18 mouse cellular contexts compared by ENCODE assay signal in the genomic region with DNA sequence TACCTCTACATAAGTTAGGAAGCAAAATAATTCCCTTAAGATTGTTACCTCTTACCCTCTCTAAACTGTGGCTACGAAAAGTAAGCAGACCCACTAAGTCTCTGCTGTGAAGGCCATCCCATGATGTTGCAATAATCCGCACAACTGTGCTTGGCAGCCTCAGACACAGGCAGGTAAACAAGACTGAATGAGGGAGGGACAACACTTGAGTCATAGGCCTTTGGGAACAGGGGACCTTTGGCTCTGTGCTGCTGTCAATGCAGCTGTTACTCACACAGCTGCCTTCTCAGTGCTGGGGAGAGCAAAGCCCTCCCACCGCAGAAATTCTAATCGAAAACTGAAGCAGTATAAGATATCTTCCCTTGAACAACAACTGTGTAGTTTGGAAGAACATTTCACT. TPM values are rescaled to one million over a fixed set of nuclear protein-coding genes. Genes with fewer than 3 reads are reported as not detected.
DNase-seq lines count a peak whose midpoint lies in the region; ATAC-seq and TF ChIP-seq lines count a peak whose summit lies in the region.
"Had no signal": no experiment of that assay in that cellular context is flagged by ENCODE, and none has a peak within 500 bp of the region (broad histone marks: within the 10 kb centered on the region; RNA-seq: fewer than 3 reads in every experiment).

No protein-coding gene starts in this region.

- H3K4me1 ChIP-seq in limb, embryonic 12.5 days (replicated peaks): peaks cover 13% of the 10 kb centered on the region; the same call in 1 of the 2 replicates
- H3K4me1 ChIP-seq in limb, embryonic 10.5 days: peaks cover 16% of the 10 kb centered on the region; the same call in 1 of the 2 replicates
- H3K4me1 ChIP-seq in intestine, embryonic 16.5 days (ENCODE audit: control insufficient read depth, insufficient read depth, low read length): peaks cover 17% of the 10 kb centered on the region
- H3K4me1 ChIP-seq: midbrain, embryonic 15.5 days had no signal

- peaks cover 14% of the 10 kb centered on the region for H3K9me3 ChIP-seq in limb, embryonic 12.5 days
- H3K9me3 ChIP-seq in limb, embryonic 10.5 days (replicated peaks): no peaks in the 10 kb centered on the region
- H3K9me3 ChIP-seq in intestine, embryonic 16.5 days (ENCODE audit: control insufficient read depth, low read length): no peaks in the 10 kb centered on the region
- H3K9me3 ChIP-seq: heart, embryonic 15.5 days; lung, embryonic 15.5 days; midbrain, embryonic 15.5 days had no signal

- no peak overlapping the region for H3K4me3 ChIP-seq in limb, embryonic 12.5 days (replicated peaks)
- no peak overlapping the region for H3K4me3 ChIP-seq in limb, embryonic 10.5 days
- no peak overlapping the region for H3K4me3 ChIP-seq in C2C12 (ENCODE audit: insufficient read depth, poor library complexity, severe bottlenecking)
- H3K4me3 ChIP-seq in intestine, embryonic 16.5 days (ENCODE audit: low read length): no peak overlapping the region
- H3K4me3 ChIP-seq: heart, embryonic 15.5 days; left cerebral cortex, adult 2 months; lung, embryonic 15.5 days; midbrain, embryonic 15.5 days had no signal

- TF ChIP-seq CTCF in C2C12 (IDR thresholded peaks at IDR 0.05; ENCODE audit: control insufficient read depth, insufficient read depth, insufficient read length): no peak

- H3K9ac ChIP-seq in limb, embryonic 12.5 days (replicated peaks): no peak overlapping the region
- H3K9ac ChIP-seq in intestine, embryonic 16.5 days (ENCODE audit: low read depth, low read length): no peak overlapping the region
- H3K9ac ChIP-seq: heart, embryonic 15.5 days; lung, embryonic 15.5 days; midbrain, embryonic 15.5 days had no signal

- no peaks in the 10 kb centered on the region for H3K79me3 ChIP-seq in C2C12 (ENCODE audit: low read depth)

- H3K4me2 ChIP-seq in limb, embryonic 12.5 days: no peak overlapping the region
- no peak overlapping the region for H3K4me2 ChIP-seq in intestine, embryonic 16.5 days (ENCODE audit: low read depth, low read length)
- H3K4me2 ChIP-seq: heart, embryonic 15.5 days; lung, embryonic 15.5 days; midbrain, embryonic 15.5 days had no signal

- no peak for DNase-seq in limb, embryonic 10.5 days (ENCODE audit: low spot score)
- no peak for DNase-seq in urinary bladder, postnatal 4 days (ENCODE audit: low spot score in 2 of 2)
- DNase-seq in kidney, postnatal 25 days: no peak
- no peak for DNase-seq in left cerebral cortex, adult 9 months (ENCODE audit: low spot score in 2 of 2)
- DNase-seq: cerebellum, adult 11 months; gastrocnemius, postnatal 36 days; right cerebral cortex, postnatal 4 days; thymus, postnatal 36 days had no signal

- ATAC-seq in limb, embryonic 12.5 days (ENCODE audit: insufficient number of reproducible peaks, insufficient read depth, low FRiP score, low TSS enrichment, low read depth): no peak
- ATAC-seq in intestine, embryonic 16.5 days: peak; percentile 69
- peak; percentile 45 for ATAC-seq in megakaryocyte progenitor cell, adult 5-6 weeks (replicated peaks; ENCODE audit: poor library complexity)
- ATAC-seq: CD4-positive, CD25-positive, alpha-beta regulatory T cell, adult 4 months; hindbrain, embryonic 16.5 days; midbrain, embryonic 15.5 days had no signal

- H3K27ac ChIP-seq in limb, embryonic 12.5 days: 0 out of 2 replicates have a peak overlapping the region, but pooled peaks have one; percentile 17
- H3K27ac ChIP-seq in limb, embryonic 10.5 days: no peak overlapping the region
- H3K27ac ChIP-seq in intestine, embryonic 16.5 days (ENCODE audit: low read length): no peak overlapping the region
- H3K27ac ChIP-seq: heart, embryonic 15.5 days; left cerebral cortex, adult 2 months; lung, embryonic 15.5 days; midbrain, embryonic 15.5 days had no signal

- no peaks in the 10 kb centered on the region for H3K79me2 ChIP-seq in C2C12 (ENCODE audit: control insufficient read depth, insufficient read depth)

- H3K27me3 ChIP-seq in limb, embryonic 12.5 days: no peaks in the 10 kb centered on the region
- H3K27me3 ChIP-seq in limb, embryonic 10.5 days (ENCODE audit: low read depth, poor library complexity, severe bottlenecking): no peaks in the 10 kb centered on the region
- no peaks in the 10 kb centered on the region for H3K27me3 ChIP-seq in C2C12 (ENCODE audit: control insufficient read depth, insufficient read depth, insufficient read length)
- H3K27me3 ChIP-seq in intestine, embryonic 16.5 days (replicated peaks; ENCODE audit: control insufficient read depth, insufficient read depth, low read length): no peaks in the 10 kb centered on the region
- H3K27me3 ChIP-seq: heart, embryonic 15.5 days; lung, embryonic 15.5 days; midbrain, embryonic 15.5 days had no signal

- whole genome bisulfite sequencing in limb, embryonic 12.5 days: 85% methylated on average over 4 of the region's 4 CpGs
- 93% methylated on average over 4 of the region's 4 CpGs for WGBS in limb, embryonic 10.5 days
- 68% methylated on average over 4 of the region's 4 CpGs for WGBS in intestine, embryonic 16.5 days

- H3K36me3 ChIP-seq in limb, embryonic 12.5 days: no peaks in the 10 kb centered on the region
- H3K36me3 ChIP-seq in limb, embryonic 10.5 days: no peaks in the 10 kb centered on the region
- no peaks in the 10 kb centered on the region for H3K36me3 ChIP-seq in C2C12 (ENCODE audit: control insufficient read depth, insufficient read depth)
- H3K36me3 ChIP-seq in intestine, embryonic 16.5 days (ENCODE audit: control insufficient read depth, insufficient read depth, low read length): no peaks in the 10 kb centered on the region
- H3K36me3 ChIP-seq: lung, embryonic 15.5 days; midbrain, embryonic 15.5 days had no signal

- no peak overlapping the region for H3ac ChIP-seq in C2C12 (ENCODE audit: control insufficient read depth, insufficient read length, low read depth)

TF ChIP-seq in C2C12, 6 proteins besides CTCF, POLR2A, EP300 and RAD21:
- peak; percentile 47 for TF ChIP-seq CEBPB (IDR thresholded peaks at IDR 0.05; ENCODE audit: low read depth)
- TF ChIP-seq MYOG (IDR thresholded peaks at IDR 0.05; ENCODE audit: control insufficient read depth, extremely low read depth, insufficient read length): no peak

RNA-seq across cellular contexts. Expression of gene Tec, which starts 10.5 kb away (rescaled TPM):
- 2.5 and 3.4 TPM in 2 replicates for polyA plus RNA-seq in limb, embryonic 12.5 days (2016; fragmentation: Nextera tagmentation; extraction: Ambion mirVana)
- polyA plus RNA-seq in limb, embryonic 10.5 days (2016; fragmentation: Nextera tagmentation; extraction: Ambion mirVana): 2.8 and 3.1 TPM in 2 replicates
- polyA plus RNA-seq in C2C12 (2012; fragmentation: generic; extraction: Trizol): 0.88 TPM
- polyA plus RNA-seq in intestine, embryonic 16.5 days (2015; fragmentation: Nextera tagmentation; extraction: Ambion mirVana): 14.9 and 15.0 TPM in 2 replicates
- total RNA-seq in megakaryocyte progenitor cell, adult 5-6 weeks (2015): 23.4 and 23.5 TPM in 2 replicates
- 33.4 and 42.2 TPM in 2 replicates for total RNA-seq in megakaryocyte progenitor cell, adult 5-6 weeks (2017)

RNA-seq across cellular contexts. Expression of gene Slain2, which starts 56.3 kb away (rescaled TPM):
- 21.2 and 24.2 TPM in 2 replicates for polyA plus RNA-seq in limb, embryonic 12.5 days (2016; fragmentation: Nextera tagmentation; extraction: Ambion mirVana)
- 18.0 and 19.8 TPM in 2 replicates for polyA plus RNA-seq in limb, embryonic 10.5 days (2016; fragmentation: Nextera tagmentation; extraction: Ambion mirVana)
- 20.3 TPM for polyA plus RNA-seq in C2C12 (2012; fragmentation: generic; extraction: Trizol)
- polyA plus RNA-seq in intestine, embryonic 16.5 days (2015; fragmentation: Nextera tagmentation; extraction: Ambion mirVana): 7.8 and 9.1 TPM in 2 replicates
- 43.2 and 48.5 TPM in 2 replicates for total RNA-seq in megakaryocyte progenitor cell, adult 5-6 weeks (2015)
- total RNA-seq in megakaryocyte progenitor cell, adult 5-6 weeks (2017): 48.0 and 58.0 TPM in 2 replicates
